Mouse (Mus musculus): ENCODE measurements around the gene Coasy. TPM values are rescaled to one million over a fixed set of nuclear protein-coding genes. Genes with fewer than 3 reads are reported as not detected.
"Not testable (repeated sequence)": the region's sequence is repeated elsewhere in the genome, so short reads cannot be mapped to it uniquely, and the experiment has no call there.

Gene Coasy
- total RNA-seq, 1 experiment from 2014 or later: 11.4 TPM

GRCm38 (mm10) chr11:101120545-101121188, 38.3 kb downstream of the Coasy start:
- no peak for ATAC-seq (replicated peaks; ENCODE audit: insufficient number of reproducible peaks, low FRiP score, low TSS enrichment, poor library complexity, severe bottlenecking)

- ATAC-seq (replicated peaks; ENCODE audit: insufficient number of reproducible peaks, low FRiP score, low TSS enrichment, poor library complexity, severe bottlenecking): not testable (repeated sequence)
These were observed 42.1 kb downstream of the Coasy start for GRCm38 (mm10) chr11:101124494-101124893.

- not testable (repeated sequence) for ATAC-seq (replicated peaks; ENCODE audit: insufficient number of reproducible peaks, low FRiP score, low TSS enrichment, poor library complexity, severe bottlenecking)
These were observed 42.6 kb downstream of the Coasy start for GRCm38 (mm10) chr11:101125008-101125407.

- no peak for ATAC-seq (replicated peaks; ENCODE audit: insufficient number of reproducible peaks, low FRiP score, low TSS enrichment, poor library complexity, severe bottlenecking)
These were observed 44.7 kb downstream of the Coasy start for GRCm38 (mm10) chr11:101127075-101127474.

GRCm38 (mm10) chr11:101128996-101129577, 46.7 kb downstream of the Coasy start:
- ATAC-seq (replicated peaks; ENCODE audit: insufficient number of reproducible peaks, low FRiP score, low TSS enrichment, poor library complexity, severe bottlenecking): no peak

- no peak for ATAC-seq (replicated peaks; ENCODE audit: insufficient number of reproducible peaks, low FRiP score, low TSS enrichment, poor library complexity, severe bottlenecking)
These were observed 47.8 kb downstream of the Coasy start for GRCm38 (mm10) chr11:101130056-101130756.

- no peak for ATAC-seq (replicated peaks; ENCODE audit: insufficient number of reproducible peaks, low FRiP score, low TSS enrichment, poor library complexity, severe bottlenecking)
These were observed 48.8 kb downstream of the Coasy start for GRCm38 (mm10) chr11:101131187-101131586.

- no peak for ATAC-seq (replicated peaks; ENCODE audit: insufficient number of reproducible peaks, low FRiP score, low TSS enrichment, poor library complexity, severe bottlenecking)
These were observed 49.3 kb downstream of the Coasy start for GRCm38 (mm10) chr11:101131701-101132100.

- ATAC-seq (replicated peaks; ENCODE audit: insufficient number of reproducible peaks, low FRiP score, low TSS enrichment, poor library complexity, severe bottlenecking): no peak
These were observed 50.7 kb downstream of the Coasy start for GRCm38 (mm10) chr11:101133037-101133436.

- no peak for ATAC-seq (replicated peaks; ENCODE audit: insufficient number of reproducible peaks, low FRiP score, low TSS enrichment, poor library complexity, severe bottlenecking)
These were observed 52.0 kb downstream of the Coasy start for GRCm38 (mm10) chr11:101134217-101134865.

Other genes starting within 250 kb of the Coasy start
- 71.6 to 86.1 TPM (median 75.5 TPM) in 3 replicates for gene Stat5b, start 231.8 kb upstream of the Coasy start, total RNA-seq (2017)
- 20.0 to 28.0 TPM (median 25.1 TPM) in 3 replicates for gene Stat5a, start 223.2 kb upstream of the Coasy start, total RNA-seq (2017)
- 328 to 413 TPM (median 368 TPM) in 3 replicates for gene Stat3, start 143.0 kb upstream of the Coasy start, total RNA-seq (2017)
- 0.32 to 2.5 TPM in 2 of 3 replicates, not detected in the other for gene Cavin1, start 111.7 kb upstream of the Coasy start, total RNA-seq (2017)
- gene Atp6v0a1, start 73.1 kb upstream of the Coasy start, total RNA-seq (2017): 26.0 to 42.7 TPM (median 37.5 TPM) in 3 replicates
- 5.6 to 14.8 TPM (median 9.9 TPM) in 3 replicates for gene Naglu, start 12.6 kb upstream of the Coasy start, total RNA-seq (2017)
- 0.68 TPM in 1 of 3 replicates, not detected in the others for gene Hsd17b1, start 4.2 kb upstream of the Coasy start, total RNA-seq (2017)
- 61.7 to 74.7 TPM (median 71.4 TPM) in 3 replicates for gene Mlx, start 4.7 kb downstream of the Coasy start, total RNA-seq (2017)
- 5.0 to 6.2 TPM in 2 of 3 replicates, not detected in the other for gene Psmc3ip, start 12.9 kb downstream of the Coasy start, total RNA-seq (2017)
- gene Retreg3, start 37.3 kb downstream of the Coasy start, total RNA-seq (2017): 57.9 to 79.4 TPM (median 63.0 TPM) in 3 replicates
- 8.2 to 25.6 TPM (median 11.0 TPM) in 3 replicates for gene Tubg1, start 37.4 kb downstream of the Coasy start, total RNA-seq (2017)
- gene Tubg2, start 73.3 kb downstream of the Coasy start, total RNA-seq (2017): not detected in 3 replicates
- 0.21 to 0.95 TPM (median 0.68 TPM) in 3 replicates for gene Cntnap1, start 88.0 kb downstream of the Coasy start, total RNA-seq (2017)
- 2.2 to 6.3 TPM (median 4.0 TPM) in 3 replicates for gene Plekhh3, start 88.8 kb downstream of the Coasy start, total RNA-seq (2017)
- gene Ccr10, start 92.9 kb downstream of the Coasy start, total RNA-seq (2017): 0.38 TPM in 1 of 3 replicates, not detected in the others
- gene Ezh1, start 143.9 kb downstream of the Coasy start, total RNA-seq (2017): 30.2 to 66.9 TPM (median 42.6 TPM) in 3 replicates
- gene Ramp2, start 163.5 kb downstream of the Coasy start, total RNA-seq (2017): not detected in 3 replicates
- gene Vps25, start 171.1 kb downstream of the Coasy start, total RNA-seq (2017): 42.7 to 62.9 TPM (median 53.8 TPM) in 3 replicates
- 0.11 to 1.7 TPM (median 0.19 TPM) in 3 replicates for gene Wnk4, start 178.0 kb downstream of the Coasy start, total RNA-seq (2017)
- gene Cntd1, start 196.4 kb downstream of the Coasy start, total RNA-seq (2017): 1.8 to 3.2 TPM in 2 of 3 replicates, not detected in the other
- gene Coa3, start 196.5 kb downstream of the Coasy start, total RNA-seq (2017): 18.8 to 43.1 TPM (median 26.8 TPM) in 3 replicates
- gene Becn1, start 219.7 kb downstream of the Coasy start, total RNA-seq (2017): 266 to 274 TPM (median 274 TPM) in 3 replicates
- 51.0 to 74.7 TPM (median 73.3 TPM) in 3 replicates for gene Psme3, start 233.6 kb downstream of the Coasy start, total RNA-seq (2017)
- 0.53 to 3.6 TPM (median 1.8 TPM) in 3 replicates for gene Aoc2, start 242.5 kb downstream of the Coasy start, total RNA-seq (2017)
- not detected in 3 replicates for gene Aoc3, start 248.0 kb downstream of the Coasy start, total RNA-seq (2017)

Data from monocyte, adult 5-6 weeks (primary cell).